Mouse (Mus musculus) left cerebral cortex, postnatal 10 days (tissue): Measurements from ENCODE around the gene Cbln1. TPM values are rescaled to one million over a fixed set of nuclear protein-coding genes. Genes with fewer than 3 reads are reported as not detected.

ENCODE experiments used
- total RNA-seq, 2 experiments: library from RNA; stranded (reverse); gene quantifications; 2 replicates each; pipeline ENCODE4 v1.2.3; 2021

The Cbln1 gene
- total RNA-seq, 2 experiments from 2014 or later, result 25.4 to 29.3 TPM

Other genes starting within 250 kb of the Cbln1 start
- gene 4933402J07Rik, start 91.2 kb upstream of the Cbln1 start, total RNA-seq, result not detected